Mouse (Mus musculus) cortical plate, adult 2 months (tissue): Measurements from ENCODE around the gene Xaf1.

ENCODE experiments used
- CTCF ChIP-seq: fragments of 200-500 bp; IDR thresholded peaks from 2 replicates; pipeline ENCODE4 v1.5.1; 2011; ENCODE audit warnings: mild to moderate bottlenecking, control low read depth, low read length; ENCODE audit not compliant: insufficient read depth; ENCODE audit errors: extremely low read depth
- POLR2A ChIP-seq: fragments of 200-500 bp; IDR thresholded peaks from 2 replicates; pipeline ENCODE4 v1.6.1; 2011; ENCODE audit warnings: mild to moderate bottlenecking, low read length, control low read depth; ENCODE audit not compliant: insufficient read depth; ENCODE audit errors: extremely low read depth

- peak; percentile 65 for TF ChIP-seq CTCF
- TF ChIP-seq POLR2A = no peak
Observed at GRCm38 (mm10) chr11:72324431-72324830, 23.0 kb downstream of the Xaf1 start.
